Mouse (Mus musculus) lung, adult 2 months (tissue): ENCODE measurements around the gene Krt9. TPM values are rescaled to one million over a fixed set of nuclear protein-coding genes. Genes with fewer than 3 reads are reported as not detected.
"Not testable (repeated sequence)": the region's sequence is repeated elsewhere in the genome, so short reads cannot be mapped to it uniquely, and the experiment has no call there.

Source experiments
- DNase-seq: peaks from one replicate; pipeline ENCODE4 v3.0.0; 2022
- H3K4me1 ChIP-seq: fragments of 200-500 bp; 2 replicates; pipeline ENCODE4 v1.6.1; 2011; ENCODE audit warnings: low read length; ENCODE audit not compliant: control insufficient read depth, insufficient read depth
- H3K4me3 ChIP-seq: fragments of 200-500 bp; replicated peaks from 2 replicates; pipeline ENCODE3; 2011; ENCODE audit warnings: low read depth, mild to moderate bottlenecking, control low read depth, low read length; ENCODE audit errors: extremely low read depth
- CTCF ChIP-seq: fragments of 200-500 bp; IDR thresholded peaks from 2 replicates; pipeline ENCODE4 v1.5.1; 2011; ENCODE audit warnings: mild to moderate bottlenecking, low read length, control low read depth; ENCODE audit not compliant: insufficient read depth
- POLR2A ChIP-seq: fragments of 200-500 bp; IDR thresholded peaks from 2 replicates; pipeline ENCODE4 v1.6.1; 2011; ENCODE audit warnings: low read depth, mild to moderate bottlenecking, control low read depth, low read length, borderline replicate concordance; ENCODE audit errors: extremely low read depth
- WGBS: fragments of 180-500 bp; shearing (Covaris S2); methylation state at CpG from one replicate; pipeline ENCODE4 v1.1.7; 2018; 5-methylcytosine and 5-hydroxymethylcytosine counted together
- polyA plus RNA-seq: library from polyadenylated mRNA; depleted of rRNA; stranded (reverse); fragments of >200 nt; gene quantifications from 2 replicates; pipeline ENCODE4 v1.2.3, GENCODE M21; 2012; rRNA removed

Krt9 gene
- not detected in 2 replicates for polyA plus RNA-seq

GRCm38 (mm10) chr11:100192992-100193391, at the start of gene Krt9:
Gene Krt9 (minus strand): TSS chr11:100193246.
- TF ChIP-seq CTCF (no peak), POLR2A (no peak)
- DNase-seq = no peak
- no peak within 1 kb of the TSS for H3K4me3 ChIP-seq
- no peaks in the 10 kb centered on the region for H3K4me1 ChIP-seq
- 37% methylated on average over 9 of the region's 9 CpGs for WGBS

DNA sequence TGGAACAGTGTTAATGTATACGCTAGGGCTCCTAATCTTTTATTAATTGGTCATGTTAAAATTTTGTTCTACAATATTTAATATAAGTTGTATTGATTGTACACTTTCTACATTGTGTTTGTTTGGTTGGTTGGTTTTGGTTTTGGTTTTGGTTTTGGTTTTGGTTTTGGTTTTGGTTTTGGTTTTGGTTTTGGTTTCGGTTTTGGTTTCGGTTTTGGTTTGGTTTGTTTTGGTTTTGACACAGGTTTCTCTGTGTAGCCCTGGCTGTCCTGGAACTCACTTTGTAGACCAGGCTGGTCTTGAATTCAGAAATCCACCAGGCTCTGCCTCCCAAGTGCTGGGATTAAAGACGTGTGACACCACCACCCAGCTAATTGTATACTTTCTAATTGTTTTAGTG, 47.2 kb upstream of the Krt9 start:
- H3K4me3 ChIP-seq, H3K4me1 ChIP-seq, DNase-seq: not testable (repeated sequence)
- 90% methylated on average over 4 of the region's 4 CpGs for WGBS

DNA sequence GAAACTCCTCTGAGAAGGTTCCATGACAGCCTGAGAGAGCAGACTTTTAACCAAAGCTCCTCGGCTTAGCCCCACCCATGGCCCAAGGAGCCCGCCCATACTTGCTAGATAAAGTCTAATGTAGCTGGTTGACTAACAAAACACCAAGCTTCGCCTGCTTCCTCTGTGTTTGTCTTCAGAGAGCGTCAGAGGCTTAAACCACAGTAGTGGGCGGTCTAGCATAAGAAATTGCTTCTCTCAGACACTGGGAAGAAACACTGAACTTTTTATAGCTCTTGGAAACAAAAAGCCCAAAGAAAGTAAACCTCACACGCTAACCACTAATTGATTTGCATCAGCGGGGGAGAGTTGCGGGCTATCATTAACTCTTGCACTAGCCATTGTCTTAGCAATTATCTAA, 28.7 kb upstream of the Krt9 start:
- TF ChIP-seq CTCF = no peak
- no peak for TF ChIP-seq POLR2A
- Histone ChIP-seq H3K4me1 (no peaks in the 10 kb centered on the region), H3K4me3 (no peak overlapping the region)
- WGBS = 65% methylated on average over 8 of the region's 8 CpGs
- DNase-seq = no peak

- WGBS = 83% methylated on average over 4 of the region's 4 CpGs
- no peak for DNase-seq
These were observed 26.3 kb upstream of the Krt9 start for GRCm38 (mm10) chr11:100219304-100219703.

GRCm38 (mm10) chr11:100208542-100208941, 15.5 kb upstream of the Krt9 start:
- TF ChIP-seq POLR2A = no peak
- no peak for TF ChIP-seq CTCF
- no peaks in the 10 kb centered on the region for H3K4me1 ChIP-seq
- H3K4me3 ChIP-seq = no peak overlapping the region
- DNase-seq = no peak
- WGBS = 44% methylated on average over 6 of the region's 6 CpGs

More at GRCm38 (mm10) chr11:100219304-100219703, 26.3 kb upstream of the Krt9 start:
- Histone ChIP-seq H3K4me1 (no peaks in the 10 kb centered on the region), H3K4me3 (no peak overlapping the region)
- TF ChIP-seq CTCF (no peak), POLR2A (no peak)

GRCm38 (mm10) chr11:100207498-100207897, 14.5 kb upstream of the Krt9 start, which contains the start of gene Krt14:
Gene Krt14 (minus strand): TSS chr11:100207548.
- WGBS = 79% methylated on average over 8 of the region's 8 CpGs
- Histone ChIP-seq H3K4me1 (no peaks in the 10 kb centered on the region), H3K4me3 (no peak within 1 kb of the TSS)
- no peak for DNase-seq
- TF ChIP-seq CTCF = no peak
- TF ChIP-seq POLR2A = no peak

DNA sequence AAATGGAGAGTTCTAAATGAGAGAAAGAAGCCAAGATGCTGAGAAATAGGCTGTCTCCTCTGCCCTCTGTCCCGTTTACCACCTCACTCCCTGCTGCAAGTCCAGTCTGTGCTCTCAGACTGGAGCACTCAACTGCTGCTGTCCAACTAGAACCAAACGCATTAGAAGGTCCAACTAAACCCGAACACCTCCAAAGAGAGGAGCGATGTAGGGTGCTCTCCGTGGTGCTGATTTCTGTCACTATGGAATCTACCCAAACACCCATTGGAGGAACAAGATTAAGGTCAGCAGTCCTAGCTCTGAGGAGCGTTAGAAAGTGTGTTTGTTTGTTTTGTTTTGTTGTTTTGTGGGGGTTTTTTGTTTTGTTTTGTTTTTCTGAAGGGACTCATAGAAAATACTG, 10.4 kb upstream of the Krt9 start:
- TF ChIP-seq CTCF = no peak
- TF ChIP-seq POLR2A = no peak
- DNase-seq = no peak
- H3K4me3 ChIP-seq = no peak overlapping the region
- 17% methylated on average over 6 of the region's 6 CpGs for WGBS
- H3K4me1 ChIP-seq = no peaks in the 10 kb centered on the region

- no peaks in the 10 kb centered on the region for H3K4me1 ChIP-seq
- no peak for TF ChIP-seq POLR2A
- TF ChIP-seq CTCF = no peak
- DNase-seq = no peak
- no peak overlapping the region for H3K4me3 ChIP-seq
- 83% methylated on average over 4 of the region's 4 CpGs for WGBS
These were observed 9.9 kb upstream of the Krt9 start for GRCm38 (mm10) chr11:100202906-100203305.

- TF ChIP-seq CTCF (0 out of 2 replicates have a peak, but pooled peaks have one; percentile 21), POLR2A (no peak)
- H3K4me1 ChIP-seq = no peaks in the 10 kb centered on the region
- WGBS = 43% methylated on average over 8 of the region's 8 CpGs
- DNase-seq = peak; percentile 23
- no peak overlapping the region for H3K4me3 ChIP-seq
These were observed 7.2 kb upstream of the Krt9 start for GRCm38 (mm10) chr11:100200104-100200820.

- no peak for TF ChIP-seq CTCF
- TF ChIP-seq POLR2A = no peak
- no peak overlapping the region for H3K4me3 ChIP-seq
- no peak for DNase-seq
- no peaks in the 10 kb centered on the region for H3K4me1 ChIP-seq
- WGBS = 71% methylated on average over 4 of the region's 4 CpGs
These were observed 5.6 kb upstream of the Krt9 start for GRCm38 (mm10) chr11:100198666-100199065.
